Mouse (Mus musculus) lung, postnatal 36 days (tissue): Measurements from ENCODE around the gene Tulp2.
"Not testable (repeated sequence)": the region's sequence is repeated elsewhere in the genome, so short reads cannot be mapped to it uniquely, and the experiment has no call there.

Experiments
- DNase-seq: peaks from one replicate; pipeline ENCODE4 v3.0.0; 2022; ENCODE audit warnings: mixed read lengths

Gene Tulp2

DNA sequence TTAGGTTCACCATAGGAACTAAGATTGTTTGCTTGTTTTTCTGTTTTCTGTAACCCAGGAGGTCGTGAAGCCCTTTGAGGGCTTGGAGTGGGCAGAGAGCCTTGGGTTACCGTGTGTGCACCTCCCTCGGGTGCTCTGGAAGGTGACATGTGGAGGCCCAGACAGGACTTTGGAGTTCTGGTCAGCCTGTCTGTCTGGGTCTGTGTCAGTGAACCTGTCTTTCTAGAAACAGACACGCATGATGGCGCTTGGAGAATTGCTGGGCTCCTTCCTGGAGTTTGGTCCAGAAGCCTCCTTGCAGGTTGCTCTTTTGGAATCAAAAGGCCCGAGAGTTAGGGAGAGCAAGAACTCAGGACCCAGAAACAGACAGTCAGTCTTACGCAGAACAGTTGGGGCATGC, 21.3 kb upstream of the Tulp2 start:
- DNase-seq, result no peak

- peak; percentile 83 for DNase-seq
Observed at GRCm38 (mm10) chr7:45460860-45461314, 20.8 kb upstream of the Tulp2 start.

- DNase-seq, result no peak
Observed at GRCm38 (mm10) chr7:45461326-45461725, 20.4 kb upstream of the Tulp2 start.

DNA sequence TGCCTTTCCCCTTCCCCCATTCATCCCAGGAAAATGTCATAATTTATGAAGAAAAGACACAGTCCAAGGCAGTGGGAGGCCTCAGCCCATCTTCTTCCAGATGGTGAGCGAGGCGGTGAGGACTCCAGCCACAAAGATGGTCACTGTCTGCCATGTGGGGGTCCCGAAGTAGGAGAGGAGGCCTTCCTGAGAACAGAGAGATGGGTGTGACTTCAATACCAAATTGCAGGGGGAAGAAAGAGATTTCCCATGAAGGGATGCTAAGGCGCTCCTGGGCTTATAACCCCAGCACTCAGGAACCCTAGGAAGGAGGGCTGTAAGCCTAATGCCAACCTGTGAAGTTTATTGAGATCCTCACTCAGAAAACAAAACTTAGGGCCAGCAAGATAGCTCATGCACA, 19.9 kb upstream of the Tulp2 start:
- no peak for DNase-seq

GRCm38 (mm10) chr7:45462325-45462724, 19.4 kb upstream of the Tulp2 start:
- DNase-seq, result no peak

DNA sequence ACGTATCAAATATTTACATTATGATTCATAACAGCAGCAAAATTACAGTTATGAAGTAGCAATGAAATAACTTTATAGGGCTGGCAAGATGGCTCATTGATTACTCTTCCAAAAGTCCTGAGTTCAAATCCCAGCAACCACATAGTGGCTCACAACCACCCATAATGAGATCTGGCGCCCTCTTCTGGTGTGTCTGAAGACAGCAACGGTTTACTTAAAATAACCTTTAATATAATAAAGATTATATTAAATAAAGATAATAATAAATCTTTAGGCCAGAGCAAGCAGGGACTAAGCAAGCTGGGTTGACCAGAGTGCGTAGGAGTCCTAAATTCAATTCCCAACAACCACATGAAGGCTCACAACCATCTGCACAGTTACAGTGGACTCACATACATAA, 18.8 kb upstream of the Tulp2 start:
- DNase-seq, result not testable (repeated sequence)

- DNase-seq, result no peak
Observed at GRCm38 (mm10) chr7:45463987-45464778, 17.5 kb upstream of the Tulp2 start.

- DNase-seq, result no peak
Observed at GRCm38 (mm10) chr7:45465112-45465511, 16.6 kb upstream of the Tulp2 start.

- DNase-seq, result no peak
Observed at GRCm38 (mm10) chr7:45465549-45465948, 16.1 kb upstream of the Tulp2 start.

DNA sequence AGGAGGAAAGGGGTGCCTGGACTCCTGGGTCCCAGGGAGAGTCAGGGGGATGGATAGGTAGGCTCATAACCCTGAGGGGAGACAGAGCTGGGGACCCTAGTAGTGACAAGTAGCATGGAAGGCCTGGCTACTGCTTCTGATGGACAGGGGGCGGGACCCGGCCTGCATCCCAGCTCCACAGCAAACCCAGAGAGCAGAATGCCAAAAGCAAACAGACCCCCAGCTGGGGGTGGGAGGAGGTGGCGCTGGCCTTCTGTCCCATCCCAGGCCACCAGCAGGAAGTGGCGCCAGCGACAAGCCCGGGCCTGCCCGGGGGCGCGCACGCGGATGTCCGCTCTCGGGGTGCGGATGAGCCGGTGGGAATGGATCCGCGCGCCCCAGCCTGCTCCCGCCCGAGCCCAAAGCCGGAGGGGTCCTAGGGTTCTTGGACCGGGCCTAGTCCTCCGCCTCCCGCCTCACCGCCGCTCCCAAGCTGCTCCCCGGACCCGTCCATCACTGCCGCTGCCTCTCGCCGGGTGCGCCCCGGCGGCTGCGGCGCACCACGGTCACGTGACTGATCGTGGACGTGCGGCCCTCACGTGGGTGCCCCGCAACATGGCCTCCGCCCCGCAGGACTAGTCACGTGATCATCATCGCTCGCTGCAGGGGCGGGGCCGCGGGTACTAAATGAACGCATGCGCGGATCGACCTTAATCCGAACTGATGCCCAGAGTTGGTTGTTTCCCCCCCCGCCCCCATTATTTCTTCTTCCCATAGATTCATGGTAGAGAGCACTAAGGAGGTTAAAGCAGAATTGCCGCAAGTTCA, 15.2 kb upstream of the Tulp2 start, which contains the start of gene Bax:
Bax (minus strand) TSS at position 616 of the 807 bp plus-strand sequence.
- DNase-seq, result peak; percentile 98

DNA sequence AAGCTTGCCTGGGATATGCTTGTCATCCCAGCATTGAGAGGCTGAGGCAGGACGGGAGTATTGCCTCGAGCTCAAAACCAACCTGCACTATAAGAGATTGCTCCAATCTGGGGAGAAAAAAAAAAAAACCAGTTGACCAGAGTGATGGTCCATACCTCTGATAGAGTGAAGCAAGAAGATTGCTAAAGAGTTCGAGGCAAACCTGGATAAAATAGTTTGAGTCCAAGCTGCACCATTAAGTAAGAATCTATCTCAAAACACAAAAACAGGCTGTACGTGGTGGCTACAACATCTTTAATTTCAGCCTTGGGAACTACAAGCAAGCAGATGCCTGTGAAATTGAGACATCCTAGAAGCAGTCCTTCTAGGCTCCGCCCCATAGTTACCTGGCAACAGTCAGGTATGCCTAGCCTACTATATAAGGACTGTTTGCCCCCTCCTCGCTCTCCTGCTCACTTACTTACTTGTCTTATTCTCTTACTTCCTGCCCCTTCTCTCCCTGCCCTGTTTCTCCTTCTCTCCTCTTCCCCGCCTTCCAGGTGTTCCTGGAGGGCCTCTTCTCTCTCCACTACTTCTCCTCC, 14.5 kb upstream of the Tulp2 start:
- DNase-seq, result peak; percentile 86

DNA sequence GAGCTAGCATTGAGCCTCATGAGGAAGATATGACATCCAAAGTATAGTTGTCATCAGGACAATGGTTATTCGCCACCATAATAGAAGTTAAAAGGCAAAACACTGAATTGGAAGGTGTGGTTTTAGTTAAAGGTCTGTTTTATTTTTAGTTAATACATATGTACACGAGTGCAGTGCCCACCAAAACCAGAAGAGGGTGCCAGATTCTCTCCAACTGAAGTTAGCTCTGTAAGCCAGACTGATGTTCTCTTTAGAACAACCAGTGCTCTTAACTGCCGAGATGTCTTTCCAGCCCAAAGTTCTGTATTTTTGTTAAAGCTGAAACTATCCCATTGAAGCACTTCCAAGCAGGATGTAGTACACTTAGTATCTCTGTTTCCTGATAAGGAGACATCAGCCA, 10.8 kb upstream of the Tulp2 start:
- peak; percentile 93 for DNase-seq

GRCm38 (mm10) chr7:45475291-45475969, 6.2 kb upstream of the Tulp2 start:
- peak; percentile 67 for DNase-seq

GRCm38 (mm10) chr7:45476453-45476852, 5.2 kb upstream of the Tulp2 start:
- no peak for DNase-seq

- peak; percentile 83 for DNase-seq
Observed at GRCm38 (mm10) chr7:45477003-45477402, 4.7 kb upstream of the Tulp2 start.

- no peak for DNase-seq
Observed at GRCm38 (mm10) chr7:45478774-45479173, 2.9 kb upstream of the Tulp2 start.

DNA sequence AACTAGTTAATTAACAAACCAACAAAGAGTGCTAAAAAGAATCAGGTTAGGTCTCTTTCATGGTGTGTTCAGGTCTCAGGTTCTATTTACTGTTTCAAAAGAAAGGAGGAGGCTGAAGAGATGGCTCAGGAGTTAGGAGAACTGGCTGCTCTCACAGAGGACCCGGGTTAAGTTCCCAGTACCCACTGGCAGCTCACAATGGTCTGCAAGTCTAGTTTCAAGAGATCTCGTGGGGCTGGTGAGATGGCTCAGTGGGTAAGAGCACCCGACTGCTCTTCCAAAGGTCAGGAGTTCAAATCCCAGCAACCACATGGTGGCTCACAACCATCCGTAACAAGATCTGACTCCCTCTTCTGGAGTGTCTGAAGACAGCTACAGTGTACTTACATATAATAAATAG, 1.4 kb upstream of the Tulp2 start:
- not testable (repeated sequence) for DNase-seq

GRCm38 (mm10) chr7:45482166-45482565, 489 bp downstream of the Tulp2 start:
- DNase-seq, result no peak

DNA sequence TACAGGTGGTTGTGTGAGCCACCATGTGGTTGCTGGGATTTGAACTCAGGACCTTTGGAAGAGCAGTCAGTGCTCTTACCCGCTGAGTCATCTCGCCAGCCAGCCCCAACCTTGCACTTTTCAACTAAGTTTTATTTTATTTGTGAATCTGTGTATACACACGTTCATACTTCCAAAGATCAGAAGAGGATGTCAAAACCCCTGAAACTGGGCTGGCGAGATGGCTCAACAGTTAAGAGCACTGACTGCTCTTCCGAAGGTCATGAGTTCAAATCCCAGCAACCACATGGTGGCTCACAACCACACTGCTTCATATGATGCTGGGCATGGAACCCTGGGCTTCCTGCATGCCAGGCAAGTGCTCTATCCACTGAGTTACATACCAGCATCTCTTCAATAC, 3.3 kb downstream of the Tulp2 start:
- not testable (repeated sequence) for DNase-seq

DNA sequence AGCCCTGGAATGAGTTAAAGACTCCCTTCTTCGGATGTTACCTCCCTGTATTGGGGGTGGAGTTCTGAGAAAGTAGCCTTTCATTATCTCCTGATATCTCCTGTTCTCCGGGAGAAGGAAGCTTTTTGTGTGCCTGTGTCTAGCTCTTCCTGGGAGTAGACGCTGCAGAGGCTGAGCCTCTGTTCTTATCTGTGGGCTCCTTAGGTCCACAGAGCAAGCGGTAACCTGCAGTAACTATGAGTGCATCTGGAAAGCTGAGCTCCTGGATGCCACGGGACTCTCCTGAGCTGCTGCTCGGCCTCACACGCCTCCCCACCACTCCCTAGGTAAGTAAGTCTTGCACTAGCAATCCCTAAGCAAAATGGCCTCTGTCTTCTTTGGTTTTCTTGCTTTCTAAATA, 4.5 kb downstream of the Tulp2 start:
- DNase-seq, result no peak

- DNase-seq, result no peak
Observed at GRCm38 (mm10) chr7:45486761-45487415, 5.2 kb downstream of the Tulp2 start, which contains the start of gene Gm45808. Gene Gm45808, minus strand, starts transcription at chr7:45486811.

DNA sequence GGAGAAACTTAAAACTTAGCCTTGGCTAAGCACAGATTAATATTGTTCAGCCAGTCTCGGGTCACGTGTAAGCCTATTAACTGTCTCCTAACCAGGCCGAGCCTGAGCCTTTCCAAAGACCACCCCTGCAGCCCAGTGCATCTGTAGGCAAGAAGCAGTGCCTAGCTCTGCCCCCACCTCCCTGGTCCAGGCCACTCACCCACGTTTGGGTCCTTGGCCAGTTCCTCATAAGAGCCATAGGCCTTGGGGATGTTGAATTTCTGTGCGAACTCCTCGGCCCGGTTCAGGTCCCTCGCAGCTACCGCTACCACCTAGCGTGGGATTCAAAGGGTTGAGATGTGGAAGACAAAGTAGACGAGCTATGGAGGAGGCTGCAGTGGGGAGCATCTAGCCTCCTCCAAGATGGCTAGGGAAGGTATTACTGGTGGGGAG, 6.2 kb downstream of the Tulp2 start:
- DNase-seq, result no peak
